Mouse (Mus musculus): ENCODE measurements around the gene Mpdu1.
"Not testable (repeated sequence)": the region's sequence is repeated elsewhere in the genome, so short reads cannot be mapped to it uniquely, and the experiment has no call there.

The Mpdu1 gene

GRCm38 (mm10) chr11:69620394-69621081 is 41.9 kb downstream of the Mpdu1 start:
- DNase-seq (ENCODE audit: low spot score) = no peak

DNA sequence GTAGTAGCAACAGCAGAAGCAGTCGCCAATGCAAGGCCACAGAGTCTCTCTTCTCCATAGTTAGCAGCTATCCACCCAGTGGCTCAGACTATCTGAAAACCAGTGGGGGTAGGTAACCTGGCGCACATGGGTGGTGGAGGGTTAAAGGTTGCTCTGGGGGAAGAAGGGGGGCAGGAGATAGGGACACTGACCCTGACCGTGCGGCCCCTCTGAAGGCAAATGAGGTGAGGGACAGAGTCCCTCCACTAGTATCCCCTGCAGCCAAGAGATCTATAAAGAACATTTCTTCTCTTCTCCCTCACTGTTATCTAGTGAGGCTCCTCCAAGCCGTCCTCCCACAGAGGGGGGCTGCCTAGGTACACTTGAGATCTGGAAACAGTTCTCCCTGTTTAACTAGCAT is 44.6 kb downstream of the Mpdu1 start, which contains the start of gene Shbg:
Gene Shbg (minus strand): TSS at position 101 of the 400 bp plus-strand sequence.
- no peak for DNase-seq (ENCODE audit: low spot score)

DNA sequence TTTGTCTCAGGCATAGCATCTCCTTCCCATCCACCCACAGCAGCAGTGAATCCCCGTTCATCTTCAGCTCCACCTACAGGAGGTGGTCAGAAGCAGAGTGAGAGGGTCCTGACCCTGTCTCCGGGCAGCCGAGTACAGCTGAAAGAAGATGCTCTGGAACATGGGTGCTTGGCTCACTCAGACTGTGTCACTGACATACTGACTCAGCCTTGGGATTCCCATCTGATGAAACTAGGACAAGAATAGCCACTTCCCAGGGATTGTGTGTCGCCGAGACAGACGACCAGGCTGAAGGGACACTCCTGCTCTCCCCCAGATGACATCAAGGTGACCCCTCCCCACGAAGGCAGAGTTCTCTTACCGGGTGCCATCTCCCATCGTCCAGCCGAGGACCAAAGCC is 45.7 kb downstream of the Mpdu1 start:
- no peak for DNase-seq (ENCODE audit: low spot score)

- not testable (repeated sequence) for DNase-seq (ENCODE audit: low spot score)
These were observed 48.2 kb downstream of the Mpdu1 start for GRCm38 (mm10) chr11:69614257-69614588.

- DNase-seq (ENCODE audit: low spot score) = peak; percentile 89
These were observed 48.7 kb downstream of the Mpdu1 start for GRCm38 (mm10) chr11:69613553-69614256.

DNA sequence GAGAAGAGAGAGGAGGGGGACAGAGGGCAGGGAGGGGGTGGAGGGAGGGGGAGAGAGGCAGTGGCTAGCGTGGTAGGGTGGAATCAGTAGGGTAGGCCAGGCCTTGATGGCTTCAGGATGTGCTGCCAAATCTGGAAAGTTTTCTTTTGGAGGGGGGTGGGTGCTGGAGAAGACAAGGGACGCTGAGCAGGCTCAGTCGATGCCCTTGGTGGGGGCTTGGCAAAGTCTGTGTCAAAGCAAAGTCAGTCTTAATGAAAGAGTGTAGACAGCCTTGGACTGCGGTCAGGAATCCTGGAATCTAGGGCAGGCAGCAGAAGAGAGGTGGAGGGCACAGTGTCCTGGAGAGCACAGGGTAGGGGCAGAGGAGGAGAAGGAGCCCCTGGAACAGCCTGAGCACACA is 51.5 kb downstream of the Mpdu1 start:
- DNase-seq (ENCODE audit: low spot score) = no peak

- no peak for DNase-seq (ENCODE audit: low spot score)
These were observed 53.0 kb downstream of the Mpdu1 start for GRCm38 (mm10) chr11:69609416-69609815.

- DNase-seq (ENCODE audit: low spot score) = no peak
These were observed 53.9 kb downstream of the Mpdu1 start for GRCm38 (mm10) chr11:69608525-69608924.

- DNase-seq (ENCODE audit: low spot score) = no peak
These were observed 55.6 kb downstream of the Mpdu1 start for GRCm38 (mm10) chr11:69606832-69607231.

Measured in urinary bladder, postnatal 14 days (tissue).